Comparison of ENCODE assay signal across 27 mouse cellular contexts in the genomic region with DNA sequence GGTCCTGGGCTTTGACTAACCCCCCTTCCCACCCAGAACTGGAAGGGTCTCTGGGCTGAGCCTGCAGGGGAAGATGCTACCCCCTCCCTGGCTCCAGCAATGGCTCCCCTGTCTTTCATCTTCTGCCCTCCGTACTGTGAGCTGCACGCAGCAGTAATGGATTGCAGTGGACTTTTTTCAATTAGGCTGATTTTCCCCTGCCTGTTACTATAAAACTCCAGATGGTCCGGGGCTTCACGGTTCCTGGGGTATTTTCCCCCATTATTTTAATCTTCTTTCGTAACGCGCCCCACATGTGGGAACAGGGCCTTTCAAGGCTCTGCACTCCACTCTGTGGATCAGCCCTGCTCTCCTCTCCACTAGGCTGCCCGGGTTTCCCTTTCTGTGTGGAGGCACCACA.
DNase-seq lines count a peak whose midpoint lies in the region; ATAC-seq and TF ChIP-seq lines count a peak whose summit lies in the region.
"Had no signal": no experiment of that assay in that cellular context is flagged by ENCODE, and none has a peak within 500 bp of the region (broad histone marks: within the 10 kb centered on the region; RNA-seq: fewer than 3 reads in every experiment).

No protein-coding gene starts in this region.

- H3K27ac ChIP-seq in embryonic facial prominence, embryonic 14.5 days (replicated peaks; ENCODE audit: low read depth, low read length): peak overlapping the region; percentile 77
- no peak overlapping the region; the same call in 1 of the 2 replicates for H3K27ac ChIP-seq in limb, embryonic 11.5 days (replicated peaks; ENCODE audit: low read depth, low read length)
- H3K27ac ChIP-seq in thymus, adult 2 months (ENCODE audit: control insufficient read depth, insufficient read depth, low read length): no peak overlapping the region
- H3K27ac ChIP-seq: heart, embryonic 13.5 days; intestine, embryonic 15.5 days; kidney, postnatal 0 days; left cerebral cortex, adult 2 months; liver, embryonic 12.5 days; midbrain, embryonic 12.5 days; neural tube, embryonic 12.5 days had no signal

- TF ChIP-seq POLR2A in thymus, adult 2 months (IDR thresholded peaks at IDR 0.05; ENCODE audit: control insufficient read depth, extremely low read depth, insufficient read depth, low read length, poor library complexity): no peak

- TF ChIP-seq CTCF in thymus, adult 2 months (IDR thresholded peaks at IDR 0.05; ENCODE audit: borderline replicate concordance, control insufficient read depth, extremely low read depth, insufficient read depth, low read length, poor library complexity): no peak

- WGBS in embryonic facial prominence, embryonic 14.5 days: 38% methylated on average over 8 of the region's 8 CpGs
- 13% methylated on average over 8 of the region's 8 CpGs for WGBS in limb, embryonic 11.5 days
- WGBS in thymus, adult 2 months: 96% methylated on average over 8 of the region's 8 CpGs

- no peak overlapping the region for H3K9ac ChIP-seq in embryonic facial prominence, embryonic 14.5 days (ENCODE audit: low read depth, low read length)
- H3K9ac ChIP-seq in limb, embryonic 11.5 days (ENCODE audit: low read length): no peak overlapping the region
- H3K9ac ChIP-seq: heart, embryonic 13.5 days; intestine, embryonic 15.5 days; liver, embryonic 12.5 days; liver, postnatal 0 days; midbrain, embryonic 12.5 days; neural tube, embryonic 12.5 days had no signal

- peak; percentile 52 for DNase-seq in embryo, embryonic 11 days
- no peak for DNase-seq in embryo, embryonic 10 days (ENCODE audit: low spot score)
- peak; percentile 79 for DNase-seq in embryonic facial prominence, embryonic 14.5 days (ENCODE audit: low spot score)
- DNase-seq in limb, embryonic 11.5 days (ENCODE audit: low spot score): peak; percentile 67
- peak; percentile 28 for DNase-seq in mesoderm, embryonic 11.5 days (ENCODE audit: low read depth, low spot score)
- no peak for DNase-seq in spleen, postnatal 36 days (ENCODE audit: low spot score in 2 of 2)
- DNase-seq in thymus, adult 2 months: no peak
- DNase-seq in kidney, postnatal 4 days: no peak
- DNase-seq: adrenal gland, adult 8-10 months; cerebellum, adult 8-10 months; cerebellum, postnatal 25 days; gastrocnemius, postnatal 10 days; heart, postnatal 10 days; kidney, adult 2 months; liver, postnatal 0 days; lung, postnatal 36 days had no signal

- no peak overlapping the region for H3K4me2 ChIP-seq in embryonic facial prominence, embryonic 14.5 days (ENCODE audit: low read depth, low read length)
- no peak overlapping the region for H3K4me2 ChIP-seq in limb, embryonic 11.5 days (ENCODE audit: low read depth, severe bottlenecking)
- H3K4me2 ChIP-seq: heart, embryonic 13.5 days; intestine, embryonic 15.5 days; liver, embryonic 12.5 days; midbrain, embryonic 12.5 days; neural tube, embryonic 12.5 days had no signal

- H3K4me1 ChIP-seq in embryonic facial prominence, embryonic 14.5 days (ENCODE audit: control insufficient read depth, insufficient read depth, low read length): peaks cover 33% of the 10 kb centered on the region
- H3K4me1 ChIP-seq in limb, embryonic 11.5 days (ENCODE audit: control insufficient read depth, insufficient read depth, low read length): peaks cover 28% of the 10 kb centered on the region
- H3K4me1 ChIP-seq in thymus, adult 2 months (replicated peaks; ENCODE audit: control insufficient read depth, insufficient read depth, low read length): no peaks in the 10 kb centered on the region
- H3K4me1 ChIP-seq: intestine, embryonic 15.5 days; neural tube, embryonic 12.5 days had no signal

- H3K27me3 ChIP-seq in embryonic facial prominence, embryonic 14.5 days (replicated peaks; ENCODE audit: control insufficient read depth, insufficient read depth, low read length): no peaks in the 10 kb centered on the region
- H3K27me3 ChIP-seq in limb, embryonic 11.5 days (ENCODE audit: control insufficient read depth, insufficient read depth, low read length): no peaks in the 10 kb centered on the region
- H3K27me3 ChIP-seq in thymus, adult 2 months (ENCODE audit: control insufficient read depth, insufficient read depth, low read length): no peaks in the 10 kb centered on the region
- H3K27me3 ChIP-seq: CH12.LX; intestine, embryonic 15.5 days; neural tube, embryonic 12.5 days had no signal

- no peaks in the 10 kb centered on the region for H3K9me3 ChIP-seq in embryonic facial prominence, embryonic 14.5 days (ENCODE audit: control insufficient read depth, low read length)
- no peaks in the 10 kb centered on the region for H3K9me3 ChIP-seq in limb, embryonic 11.5 days (ENCODE audit: control insufficient read depth, low read length)
- H3K9me3 ChIP-seq: heart, embryonic 13.5 days; intestine, embryonic 15.5 days; liver, embryonic 12.5 days; midbrain, embryonic 12.5 days; neural tube, embryonic 12.5 days had no signal

- no peak overlapping the region for H3K4me3 ChIP-seq in embryonic facial prominence, embryonic 14.5 days (ENCODE audit: low read depth, low read length)
- no peak overlapping the region for H3K4me3 ChIP-seq in limb, embryonic 11.5 days (ENCODE audit: low read depth, low read length)
- no peak overlapping the region for H3K4me3 ChIP-seq in thymus, adult 2 months (ENCODE audit: control insufficient read depth, insufficient read depth, low read length)
- H3K4me3 ChIP-seq: heart, embryonic 13.5 days; intestine, embryonic 15.5 days; left cerebral cortex, adult 2 months; liver, embryonic 12.5 days; midbrain, embryonic 12.5 days; myocyte; neural tube, embryonic 12.5 days had no signal

- H3K36me3 ChIP-seq in embryonic facial prominence, embryonic 14.5 days (ENCODE audit: control insufficient read depth, insufficient read depth, low read length): no peaks in the 10 kb centered on the region
- H3K36me3 ChIP-seq in limb, embryonic 11.5 days (ENCODE audit: control insufficient read depth, insufficient read depth, low read length): no peaks in the 10 kb centered on the region
- H3K36me3 ChIP-seq in thymus, adult 2 months (ENCODE audit: control insufficient read depth, insufficient read depth, low read length): no peaks in the 10 kb centered on the region
- H3K36me3 ChIP-seq: heart, embryonic 13.5 days; intestine, embryonic 15.5 days; liver, embryonic 12.5 days; midbrain, embryonic 12.5 days; neural tube, embryonic 12.5 days had no signal

- peak; percentile 68 for ATAC-seq in embryonic facial prominence, embryonic 14.5 days (ENCODE audit: low read depth)
- peak; percentile 72 for ATAC-seq in limb, embryonic 11.5 days (ENCODE audit: insufficient number of reproducible peaks, low FRiP score, low TSS enrichment, low read depth)
- ATAC-seq: forebrain, embryonic 16.5 days; hindbrain, embryonic 16.5 days; intestine, embryonic 15.5 days; liver, embryonic 12.5 days; liver, postnatal 0 days had no signal

Comparison
In these comparisons a context has a peak if more than half of its experiments do, and no peak if none do; other contexts are left out.
1. DNase-seq: peak in embryo, embryonic 11 days (single experiment), embryonic facial prominence, embryonic 14.5 days (single experiment), limb, embryonic 11.5 days (single experiment) and mesoderm, embryonic 11.5 days (single experiment); none in embryo, embryonic 10 days (single experiment), spleen, postnatal 36 days (0 of 2), thymus, adult 2 months (single experiment) and kidney, postnatal 4 days (0 of 2).